Mouse (Mus musculus) kidney, postnatal 36 days (tissue): Measurements from ENCODE around the gene Slc4a7.
"Not testable (repeated sequence)": the region's sequence is repeated elsewhere in the genome, so short reads cannot be mapped to it uniquely, and the experiment has no call there.

ENCODE experiments used
- DNase-seq, 2 experiments: peaks; one replicate each; pipeline ENCODE4 v3.0.0; 2021 to 2022; ENCODE audit warnings: mixed read lengths in 2 of 2

Slc4a7 gene

GRCm38 (mm10) chr14:14800810-14801209, 98.7 kb downstream of the Slc4a7 start:
- no peak for DNase-seq

- not testable (repeated sequence) for DNase-seq
Observed at GRCm38 (mm10) chr14:14803115-14803514, 101.0 kb downstream of the Slc4a7 start, which contains the start of gene Nek10. Nek10 (plus strand) TSS chr14:14803415.

GRCm38 (mm10) chr14:14803921-14804517, 101.9 kb downstream of the Slc4a7 start:
- DNase-seq: peak in 1 of 2 experiments; percentile 2

GRCm38 (mm10) chr14:14804518-14805212, 102.6 kb downstream of the Slc4a7 start:
- DNase-seq: no peak

- DNase-seq: peak; percentile 35 to 67
Observed at GRCm38 (mm10) chr14:14832520-14833240, 130.6 kb downstream of the Slc4a7 start.

- no peak for DNase-seq
Observed at GRCm38 (mm10) chr14:14833498-14833897, 131.4 kb downstream of the Slc4a7 start.

GRCm38 (mm10) chr14:14834266-14834665, 132.2 kb downstream of the Slc4a7 start:
- no peak for DNase-seq

- no peak for DNase-seq
Observed at GRCm38 (mm10) chr14:14837627-14838026, 135.5 kb downstream of the Slc4a7 start.

- no peak for DNase-seq
Observed at GRCm38 (mm10) chr14:14838109-14838508, 136.0 kb downstream of the Slc4a7 start.

GRCm38 (mm10) chr14:14842734-14843530, 140.9 kb downstream of the Slc4a7 start:
- DNase-seq: peak in 1 of 2 experiments; percentile 7
